Mouse (Mus musculus): ENCODE data around the gene Snx6. TPM values are rescaled to one million over a fixed set of nuclear protein-coding genes. Genes with fewer than 3 reads are reported as not detected.

Snx6 gene
- total RNA-seq, 2 experiments from 2014 or later, result 34.0 to 56.9 TPM

GRCm38 (mm10) chr12:54806131-54806530 lies 10.6 kb upstream of the Snx6 start:
- ATAC-seq (replicated peaks; ENCODE audit: low FRiP score, low TSS enrichment, poor library complexity, severe bottlenecking), result no peak

GRCm38 (mm10) chr12:54805254-54806002 lies 9.9 kb upstream of the Snx6 start:
- ATAC-seq (replicated peaks; ENCODE audit: low FRiP score, low TSS enrichment, poor library complexity, severe bottlenecking), result no peak

- no peak for ATAC-seq (replicated peaks; ENCODE audit: low FRiP score, low TSS enrichment, poor library complexity, severe bottlenecking)
Observed at GRCm38 (mm10) chr12:54803531-54803930, 8.0 kb upstream of the Snx6 start.

- no peak for ATAC-seq (replicated peaks; ENCODE audit: low FRiP score, low TSS enrichment, poor library complexity, severe bottlenecking)
Observed at GRCm38 (mm10) chr12:54796516-54797195, 1.2 kb upstream of the Snx6 start.

- ATAC-seq (replicated peaks; ENCODE audit: low FRiP score, low TSS enrichment, poor library complexity, severe bottlenecking), result no peak
Observed at GRCm38 (mm10) chr12:54794392-54794791, 1.1 kb downstream of the Snx6 start.

GRCm38 (mm10) chr12:54791465-54791864 lies 4.0 kb downstream of the Snx6 start:
- ATAC-seq (replicated peaks; ENCODE audit: low FRiP score, low TSS enrichment, poor library complexity, severe bottlenecking), result no peak

- peak; percentile 98 for ATAC-seq (replicated peaks; ENCODE audit: low FRiP score, low TSS enrichment, poor library complexity, severe bottlenecking)
Observed at GRCm38 (mm10) chr12:54789346-54790143, 6.0 kb downstream of the Snx6 start.

GRCm38 (mm10) chr12:54763624-54764023 lies 31.9 kb downstream of the Snx6 start:
- no peak for ATAC-seq (replicated peaks; ENCODE audit: low FRiP score, low TSS enrichment, poor library complexity, severe bottlenecking)

GRCm38 (mm10) chr12:54760676-54761075 lies 34.8 kb downstream of the Snx6 start:
- no peak for ATAC-seq (replicated peaks; ENCODE audit: low FRiP score, low TSS enrichment, poor library complexity, severe bottlenecking)

- ATAC-seq (replicated peaks; ENCODE audit: low FRiP score, low TSS enrichment, poor library complexity, severe bottlenecking), result no peak
Observed at GRCm38 (mm10) chr12:54758846-54759245, 36.7 kb downstream of the Snx6 start.

- no peak for ATAC-seq (replicated peaks; ENCODE audit: low FRiP score, low TSS enrichment, poor library complexity, severe bottlenecking)
Observed at GRCm38 (mm10) chr12:54748647-54749046, 46.9 kb downstream of the Snx6 start.

GRCm38 (mm10) chr12:54738661-54739243 lies 56.8 kb downstream of the Snx6 start:
- ATAC-seq (replicated peaks; ENCODE audit: low FRiP score, low TSS enrichment, poor library complexity, severe bottlenecking), result peak; percentile 15

GRCm38 (mm10) chr12:54737891-54738660 lies 57.4 kb downstream of the Snx6 start:
- ATAC-seq (replicated peaks; ENCODE audit: low FRiP score, low TSS enrichment, poor library complexity, severe bottlenecking), result peak; percentile 70

GRCm38 (mm10) chr12:54734307-54735131 lies 61.0 kb downstream of the Snx6 start:
- ATAC-seq (replicated peaks; ENCODE audit: low FRiP score, low TSS enrichment, poor library complexity, severe bottlenecking), result peak; percentile 42

- ATAC-seq (replicated peaks; ENCODE audit: low FRiP score, low TSS enrichment, poor library complexity, severe bottlenecking), result peak; percentile 82
Observed at GRCm38 (mm10) chr12:54729140-54730059, 66.1 kb downstream of the Snx6 start.

- peak; percentile 83 for ATAC-seq (replicated peaks; ENCODE audit: low FRiP score, low TSS enrichment, poor library complexity, severe bottlenecking)
Observed at GRCm38 (mm10) chr12:54718871-54719786, 76.4 kb downstream of the Snx6 start.

Measured in megakaryocyte-erythroid progenitor cell, adult 5-6 weeks (primary cell).